Mouse (Mus musculus) adrenal gland, adult 8-10 months (tissue): ENCODE data around the gene Kif2c. TPM values are rescaled to one million over a fixed set of nuclear protein-coding genes. Genes with fewer than 3 reads are reported as not detected.
"Not testable (repeated sequence)": the region's sequence is repeated elsewhere in the genome, so short reads cannot be mapped to it uniquely, and the experiment has no call there.

Source experiments
- DNase-seq: peaks from one replicate; pipeline ENCODE4 v3.0.0; 2022
- total RNA-seq, 4 experiments: library from RNA; stranded (reverse); gene quantifications; 2 replicates each; pipeline ENCODE4 v1.2.4; 2022

The Kif2c gene
- total RNA-seq, 4 experiments from 2014 or later: 0.87 to 1.1 (median 0.93) TPM

- no peak for DNase-seq
Measured at GRCm38 (mm10) chr4:117188969-117189368, 6.5 kb upstream of the Kif2c start.

- not testable (repeated sequence) for DNase-seq
Measured at GRCm38 (mm10) chr4:117182759-117183096, 289 bp upstream of the Kif2c start.

- DNase-seq: no peak
Measured at GRCm38 (mm10) chr4:117169936-117170335, 12.5 kb downstream of the Kif2c start.

DNA sequence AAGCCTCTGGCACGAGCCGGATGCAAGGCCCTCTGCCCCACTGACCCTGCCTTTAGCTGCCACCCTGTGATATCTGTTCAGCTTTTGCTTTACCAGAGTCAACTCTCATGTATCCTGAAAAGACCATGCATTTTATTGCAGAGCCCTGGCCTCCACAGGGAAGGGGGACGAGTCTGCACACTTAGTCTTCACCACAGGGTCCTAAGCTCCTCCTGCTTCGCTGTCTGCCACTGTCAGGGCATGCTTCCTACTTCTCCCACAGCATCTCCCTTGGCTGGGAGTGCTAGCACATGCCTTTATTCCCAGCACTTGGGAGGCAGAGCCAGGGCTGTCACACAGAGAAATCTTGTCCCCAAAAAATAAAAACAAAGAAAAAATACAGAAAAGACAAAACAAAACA lies 21.3 kb downstream of the Kif2c start:
- DNase-seq: no peak

DNA sequence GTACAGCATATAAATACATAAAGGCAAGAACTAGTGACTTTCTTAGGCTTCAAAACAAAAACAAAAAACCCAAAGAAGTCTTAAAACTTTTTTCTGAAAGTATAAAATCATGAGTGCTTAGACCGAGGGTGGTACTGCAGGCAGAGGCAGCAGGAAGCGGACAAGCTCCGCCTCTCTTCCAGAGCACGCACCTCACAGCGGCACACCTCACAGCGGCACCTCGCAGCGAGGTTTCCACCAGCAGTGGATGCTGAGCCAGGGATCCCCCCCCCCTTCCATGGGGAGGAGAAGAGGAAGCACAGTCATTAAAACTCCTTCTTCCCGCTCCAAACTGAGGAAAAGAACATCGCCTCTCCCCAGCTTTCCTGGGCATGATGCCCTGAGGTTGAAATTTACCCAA lies 22.8 kb downstream of the Kif2c start:
- no peak for DNase-seq

DNA sequence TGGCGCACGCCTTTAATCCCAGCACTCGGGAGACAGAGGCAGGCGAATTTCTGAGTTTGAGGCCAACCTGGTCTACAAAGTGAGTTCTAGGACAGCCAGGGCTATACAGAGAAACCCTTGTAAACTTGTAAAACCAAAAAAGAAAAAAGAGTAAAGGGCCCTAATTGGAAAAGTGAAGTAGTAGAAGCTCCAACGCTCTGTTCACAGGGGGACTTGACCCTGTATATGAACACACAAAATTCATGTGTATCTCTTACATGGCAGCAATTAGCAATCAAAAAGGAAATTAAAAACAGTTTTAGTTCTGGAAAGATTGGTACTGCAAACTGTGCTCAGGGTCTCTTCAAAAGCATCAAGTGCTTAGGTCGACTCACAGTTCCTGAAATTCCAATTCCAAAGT lies 26.1 kb downstream of the Kif2c start:
- DNase-seq: no peak

- peak; percentile 85 for DNase-seq
Measured at GRCm38 (mm10) chr4:117155792-117156355, 26.6 kb downstream of the Kif2c start, which contains the start of gene Rps8. TSS of gene Rps8 (minus strand) at chr4:117156243.

GRCm38 (mm10) chr4:117155020-117155791 lies 27.2 kb downstream of the Kif2c start:
- no peak for DNase-seq

GRCm38 (mm10) chr4:117152714-117153113 lies 29.7 kb downstream of the Kif2c start:
- DNase-seq: no peak

- no peak for DNase-seq
Measured at GRCm38 (mm10) chr4:117151416-117151815, 31.0 kb downstream of the Kif2c start.

DNA sequence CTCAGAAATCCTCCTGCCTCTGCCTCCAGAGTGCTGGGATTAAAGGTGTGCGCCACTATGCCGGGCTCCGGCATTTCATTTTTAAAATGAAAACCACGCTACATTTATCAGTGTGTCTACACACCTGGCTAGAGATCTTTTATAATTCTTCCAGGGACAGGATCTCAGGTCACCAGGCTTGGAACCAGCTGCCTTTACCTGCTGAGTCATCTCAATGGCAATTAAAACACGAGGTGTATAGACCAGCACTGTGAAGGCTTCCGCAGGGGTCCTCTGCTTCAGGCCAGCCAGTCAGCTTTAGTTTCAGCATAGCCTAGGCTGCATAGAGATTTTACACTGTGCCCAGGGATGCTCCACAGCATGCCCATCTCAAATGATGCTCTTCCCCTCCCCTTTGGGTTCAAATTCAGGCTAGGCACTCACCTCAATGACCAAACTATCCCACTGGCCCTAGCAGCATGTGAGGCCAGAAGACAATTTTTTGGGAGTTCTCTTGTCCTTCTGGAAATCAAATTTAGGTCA lies 32.2 kb downstream of the Kif2c start:
- DNase-seq: no peak

GRCm38 (mm10) chr4:117149291-117150211 lies 32.9 kb downstream of the Kif2c start:
- DNase-seq: no peak

GRCm38 (mm10) chr4:117148815-117149214 lies 33.6 kb downstream of the Kif2c start:
- no peak for DNase-seq

DNA sequence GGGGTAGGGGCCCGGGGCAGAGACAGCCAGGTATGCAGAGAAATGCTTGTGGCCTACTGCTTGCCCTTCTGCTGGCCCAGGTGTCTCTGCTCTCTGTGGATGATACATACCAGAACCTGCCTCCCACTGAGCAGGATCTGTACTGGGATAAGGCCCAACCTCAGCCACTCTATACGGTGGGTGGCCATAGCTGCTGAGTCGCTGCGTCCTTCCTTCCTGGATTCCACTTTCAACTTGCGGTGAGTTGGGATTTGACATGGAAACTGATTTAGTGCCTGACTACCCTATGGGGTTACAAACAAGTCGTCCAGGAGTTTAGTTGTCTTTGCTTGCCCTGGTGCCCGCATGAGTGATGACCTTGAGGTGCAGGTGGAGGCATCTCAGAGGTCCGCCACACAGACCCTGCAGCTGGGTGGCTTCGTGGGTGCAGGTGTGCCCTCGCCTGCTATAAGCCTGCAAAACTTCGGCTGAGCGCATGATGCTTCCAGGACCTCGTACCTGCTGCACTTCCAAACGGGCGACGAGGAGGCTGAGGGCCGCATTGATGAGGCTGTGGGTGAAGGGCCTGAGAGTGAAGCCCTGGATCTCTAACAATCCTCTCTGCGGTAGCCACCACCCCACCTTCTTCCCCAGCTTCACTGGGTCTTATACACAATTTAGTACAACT lies 34.3 kb downstream of the Kif2c start:
- DNase-seq: no peak

GRCm38 (mm10) chr4:117146176-117146575 lies 36.3 kb downstream of the Kif2c start:
- peak; percentile 82 for DNase-seq

- DNase-seq: no peak
Measured at GRCm38 (mm10) chr4:117145248-117145647, 37.2 kb downstream of the Kif2c start.

DNA sequence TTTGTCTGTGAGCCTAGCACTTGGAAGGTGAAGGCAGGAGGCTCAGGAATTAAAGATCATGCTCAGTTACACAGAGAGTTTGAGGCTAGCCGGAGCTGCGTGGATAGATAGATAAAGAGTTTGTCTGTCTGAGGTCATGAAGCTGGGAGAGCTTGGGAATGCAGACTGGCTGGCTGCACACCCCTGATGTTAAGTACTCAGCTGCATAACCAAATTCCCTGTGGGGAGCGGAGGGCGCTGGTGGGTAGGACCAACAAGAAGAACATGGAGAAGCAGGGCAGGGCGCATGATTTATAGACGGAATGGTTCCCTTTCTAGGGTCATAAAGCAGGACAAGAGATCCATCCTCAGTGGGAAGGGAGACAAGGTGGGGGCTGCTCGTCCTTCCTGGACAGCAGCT lies 39.4 kb downstream of the Kif2c start:
- no peak for DNase-seq

DNA sequence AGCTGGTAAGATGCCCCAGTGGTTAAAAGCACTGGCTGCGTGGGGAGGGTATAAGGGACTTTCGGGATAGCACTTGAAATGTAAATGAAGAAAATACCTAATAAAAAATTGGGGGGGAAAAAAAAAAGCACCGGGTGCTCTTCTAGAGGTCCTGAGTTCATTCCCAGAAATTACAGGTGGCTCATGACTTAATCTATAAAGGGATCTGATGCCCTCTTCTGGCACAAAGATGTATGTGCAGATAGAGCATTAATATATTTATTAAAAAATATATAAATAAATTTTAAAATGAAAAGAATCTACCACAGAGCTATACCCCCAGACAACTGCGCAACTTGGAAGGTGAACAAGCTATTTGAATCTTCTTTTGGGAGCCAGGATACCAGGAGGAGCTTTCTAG lies 41.8 kb downstream of the Kif2c start:
- DNase-seq: no peak

DNA sequence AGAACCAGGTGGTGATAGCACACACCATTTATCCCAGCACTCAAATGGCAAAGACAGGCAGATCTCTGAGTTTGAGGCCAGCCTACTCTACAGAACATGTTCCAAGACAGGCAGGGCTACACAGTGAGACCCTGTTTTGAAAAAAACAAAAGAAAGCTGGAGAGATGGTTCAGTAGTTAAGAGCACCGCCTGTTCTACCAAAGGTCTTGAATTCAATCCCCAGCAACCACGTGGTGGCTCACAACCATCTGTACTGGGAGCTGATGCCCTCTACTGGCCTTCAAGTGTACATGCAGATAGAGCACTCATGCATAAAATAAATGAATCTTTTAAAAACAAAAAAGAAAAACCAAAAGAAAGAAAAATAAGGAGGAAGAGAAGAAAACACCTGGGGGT lies 43.2 kb downstream of the Kif2c start:
- no peak for DNase-seq

DNA sequence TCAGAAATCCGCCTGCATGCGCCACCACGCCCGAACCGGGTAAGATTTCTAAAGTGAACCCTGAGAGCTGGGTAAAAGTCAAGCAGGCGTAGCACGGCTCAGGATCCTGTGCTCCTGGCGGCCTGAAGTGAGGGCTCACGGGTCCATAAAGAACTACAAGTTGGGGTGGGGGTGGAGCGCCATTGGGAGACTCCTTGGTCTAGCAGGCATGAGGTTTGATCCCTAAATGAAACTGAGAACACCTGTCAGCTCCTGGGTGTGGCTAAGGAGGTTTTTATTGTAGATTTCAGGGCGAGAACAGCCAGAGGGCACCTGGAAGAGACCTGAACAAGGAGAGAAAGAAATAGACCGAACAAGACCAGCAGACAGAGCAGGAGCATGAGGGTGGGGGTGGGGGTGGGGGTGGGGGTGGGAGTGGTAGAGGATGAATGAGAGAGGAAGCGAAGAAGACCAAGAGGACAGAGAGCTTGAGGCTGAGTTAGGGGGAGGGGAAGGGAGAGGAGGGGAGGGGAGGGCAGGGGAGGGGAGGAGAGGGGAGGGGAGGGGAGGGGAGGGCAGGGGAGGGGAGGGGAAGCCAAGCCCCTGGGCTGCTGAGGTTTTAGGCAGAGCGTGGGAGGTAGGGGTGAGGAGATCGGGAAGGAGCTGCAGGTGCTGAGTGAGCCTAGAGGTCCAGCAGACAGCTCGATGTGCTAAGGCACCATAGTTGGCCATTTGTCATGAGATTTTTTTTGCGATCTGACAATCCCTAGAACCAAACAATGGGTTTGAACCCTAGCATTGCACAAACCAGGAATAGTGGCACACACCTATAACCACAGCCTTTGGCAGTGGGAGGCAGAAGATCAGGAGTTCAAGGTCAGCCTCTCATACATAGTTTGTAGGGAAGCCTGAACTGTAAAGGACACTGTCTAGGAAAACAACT lies 43.9 kb downstream of the Kif2c start:
- no peak for DNase-seq

DNA sequence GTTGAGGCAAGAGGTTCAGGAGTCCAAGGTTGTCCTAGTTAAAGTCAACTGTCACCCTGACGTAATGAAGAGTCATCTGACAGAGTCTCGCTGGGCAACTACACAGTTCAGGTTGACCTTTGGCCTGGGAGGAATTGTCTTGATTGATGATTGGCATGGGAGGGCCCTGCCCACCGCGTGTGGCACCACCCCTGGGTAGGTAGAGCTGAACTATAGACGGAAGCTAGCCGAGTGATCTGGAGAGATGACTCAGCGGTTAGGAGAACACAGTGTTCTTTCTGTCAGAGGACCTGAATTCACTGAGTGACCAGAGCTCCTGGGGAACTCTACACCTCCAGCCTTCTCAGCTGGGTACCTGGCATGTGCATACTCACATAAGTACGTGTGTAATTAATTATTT lies 46.4 kb downstream of the Kif2c start:
- peak; percentile 88 for DNase-seq
